In genomic region chr7:37566019-37566418, GRCm38 (mm10) we compare ENCODE assay signal across 9 mouse cellular contexts.
DNase-seq lines count a peak whose midpoint lies in the region; ATAC-seq and TF ChIP-seq lines count a peak whose summit lies in the region.
"Had no signal": no experiment of that assay in that cellular context is flagged by ENCODE, and none has a peak within 500 bp of the region (broad histone marks: within the 10 kb centered on the region; RNA-seq: fewer than 3 reads in every experiment).

No protein-coding gene starts in this region.

- no peak for DNase-seq in layer of hippocampus, adult 2 months (ENCODE audit: low spot score in 2 of 2)
- DNase-seq in layer of hippocampus, adult 9-10 months (ENCODE audit: low spot score), result no peak
- peak; percentile 81 for DNase-seq in retina, postnatal 1 day
- DNase-seq in left cerebral cortex, adult 8-10 months (ENCODE audit: low spot score in 2 of 2), result no peak
- no peak for DNase-seq in spleen, adult 18-20 months

- 0 out of 2 replicates have a peak, but pooled peaks cover 6% of the 10 kb centered on the region for H3K27me3 ChIP-seq in forebrain, embryonic 12.5 days
- H3K27me3 ChIP-seq in limb, embryonic 13.5 days, result no peaks in the 10 kb centered on the region

- H3K27ac ChIP-seq in layer of hippocampus, adult 2 months, result peak overlapping the region; percentile 90
- peak overlapping the region; percentile 47 for H3K27ac ChIP-seq in forebrain, embryonic 12.5 days
- H3K27ac ChIP-seq in limb, embryonic 13.5 days, result 0 out of 2 replicates have a peak overlapping the region, but pooled peaks have one; percentile 48
- H3K27ac ChIP-seq: embryonic facial prominence, embryonic 13.5 days had no signal

- WGBS in forebrain, embryonic 12.5 days, result 9% methylated on average over 9 of the region's 9 CpGs
- WGBS in limb, embryonic 13.5 days, result 11% methylated on average over 9 of the region's 9 CpGs

- peaks cover 24% of the 10 kb centered on the region for H3K36me3 ChIP-seq in forebrain, embryonic 12.5 days (replicated peaks)
- no peaks in the 10 kb centered on the region for H3K36me3 ChIP-seq in limb, embryonic 13.5 days

- peaks cover 58% of the 10 kb centered on the region for H3K4me1 ChIP-seq in forebrain, embryonic 12.5 days
- H3K4me1 ChIP-seq in limb, embryonic 13.5 days, result peaks cover 75% of the 10 kb centered on the region

- H3K4me2 ChIP-seq in forebrain, embryonic 12.5 days, result peak overlapping the region; percentile 6; the same call in 1 of the 2 replicates
- H3K4me2 ChIP-seq in limb, embryonic 13.5 days (replicated peaks), result peak overlapping the region; percentile 47
- H3K4me2 ChIP-seq: embryonic facial prominence, embryonic 13.5 days had no signal

- H3K9ac ChIP-seq in forebrain, embryonic 12.5 days, result no peak overlapping the region
- no peak overlapping the region for H3K9ac ChIP-seq in limb, embryonic 13.5 days
- H3K9ac ChIP-seq: embryonic facial prominence, embryonic 13.5 days had no signal

- peak overlapping the region; percentile 4; the same call in 1 of the 2 replicates for H3K4me3 ChIP-seq in layer of hippocampus, adult 2 months
- H3K4me3 ChIP-seq in forebrain, embryonic 12.5 days (replicated peaks), result no peak overlapping the region
- no peak overlapping the region for H3K4me3 ChIP-seq in limb, embryonic 13.5 days
- H3K4me3 ChIP-seq: embryonic facial prominence, embryonic 13.5 days had no signal

- ATAC-seq in forebrain, embryonic 12.5 days (ENCODE audit: low FRiP score), result peak; percentile 22; the same call in 1 of the 2 replicates
- no peak for ATAC-seq in limb, embryonic 13.5 days (ENCODE audit: low FRiP score, low read depth)
- no peak for ATAC-seq in megakaryocyte progenitor cell, adult 5-6 weeks (replicated peaks; ENCODE audit: poor library complexity)

- no peaks in the 10 kb centered on the region for H3K9me3 ChIP-seq in forebrain, embryonic 12.5 days
- H3K9me3 ChIP-seq in limb, embryonic 13.5 days, result no peaks in the 10 kb centered on the region
- H3K9me3 ChIP-seq: embryonic facial prominence, embryonic 13.5 days had no signal

- no peak for TF ChIP-seq CTCF in layer of hippocampus, adult 2 months (conservative IDR thresholded peaks at IDR 0.05)
